In genomic region chr19:4565678-4566077, GRCm38 (mm10) we compare ENCODE assay signal across 22 mouse cellular contexts. TPM values are rescaled to one million over a fixed set of nuclear protein-coding genes. Genes with fewer than 3 reads are reported as not detected.
A peak's percentile ranks its signal among the peaks of the same experiment; 100 is the strongest.
DNase-seq lines count a peak whose midpoint lies in the region; ATAC-seq and TF ChIP-seq lines count a peak whose summit lies in the region.
"Had no signal": no experiment of that assay in that cellular context is flagged by ENCODE, and none has a peak within 500 bp of the region (broad histone marks: within the 10 kb centered on the region; RNA-seq: fewer than 3 reads in every experiment).

No protein-coding gene starts in this region.

- ATAC-seq in liver, embryonic 12.5 days, result peak; percentile 48
- peak; percentile 31 for ATAC-seq in liver, embryonic 16.5 days (ENCODE audit: low read depth)
- ATAC-seq in CD4-positive, CD25-positive, alpha-beta regulatory T cell, adult 4 months, result no peak
- ATAC-seq: forebrain, embryonic 15.5 days; hindbrain, postnatal 0 days had no signal

- no peaks in the 10 kb centered on the region for H3K27me3 ChIP-seq in kidney, adult 2 months (replicated peaks; ENCODE audit: control insufficient read depth, insufficient read depth, low read length)
- no peaks in the 10 kb centered on the region for H3K27me3 ChIP-seq in liver, embryonic 12.5 days (replicated peaks)
- no peaks in the 10 kb centered on the region for H3K27me3 ChIP-seq in liver, embryonic 16.5 days (ENCODE audit: control insufficient read depth, insufficient read depth, low read depth, low read length)
- H3K27me3 ChIP-seq: forebrain, embryonic 15.5 days; hindbrain, embryonic 12.5 days had no signal

- peak; percentile 47 for DNase-seq in kidney, adult 2 months
- no peak for DNase-seq in kidney, adult 8-10 months
- no peak for DNase-seq in layer of hippocampus, postnatal 25 days (ENCODE audit: extremely low spot score in 1 of 2, low spot score in 1 of 2)
- DNase-seq in left cerebral cortex, postnatal 14 days (ENCODE audit: low spot score in 2 of 2), result no peak
- DNase-seq: adrenal gland, postnatal 10 days; B cell, adult 2 months; cerebellum, adult 11-12 months; cerebellum, adult 9-11 months; cerebellum, postnatal 36 days; heart, adult 18-20 months; heart, postnatal 10 days; heart, postnatal 4 days had no signal

- H3K36me3 ChIP-seq in kidney, adult 2 months (ENCODE audit: control insufficient read depth, insufficient read depth, low read length), result no peaks in the 10 kb centered on the region
- H3K36me3 ChIP-seq in liver, embryonic 12.5 days, result no peaks in the 10 kb centered on the region
- H3K36me3 ChIP-seq in liver, embryonic 16.5 days (ENCODE audit: control insufficient read depth, insufficient read depth), result no peaks in the 10 kb centered on the region
- H3K36me3 ChIP-seq: embryonic facial prominence, embryonic 10.5 days; forebrain, embryonic 10.5 days; forebrain, embryonic 15.5 days; heart, embryonic 10.5 days; hindbrain, embryonic 12.5 days had no signal

- H3K4me1 ChIP-seq in kidney, adult 2 months (ENCODE audit: control insufficient read depth, insufficient read depth, low read length), result peaks cover 25% of the 10 kb centered on the region
- H3K4me1 ChIP-seq in liver, embryonic 12.5 days, result peaks cover 93% of the 10 kb centered on the region
- H3K4me1 ChIP-seq in liver, embryonic 16.5 days (ENCODE audit: control insufficient read depth, low read depth, low read length), result peaks cover 79% of the 10 kb centered on the region
- H3K4me1 ChIP-seq: forebrain, embryonic 10.5 days; hindbrain, embryonic 12.5 days had no signal

- no peak overlapping the region for H3K4me3 ChIP-seq in kidney, adult 2 months (ENCODE audit: insufficient read depth, low read depth, low read length)
- H3K4me3 ChIP-seq in liver, embryonic 12.5 days, result no peak overlapping the region
- no peak overlapping the region for H3K4me3 ChIP-seq in liver, embryonic 16.5 days (ENCODE audit: low read depth, low read length)
- H3K4me3 ChIP-seq: embryonic facial prominence, embryonic 10.5 days; erythroblast, embryonic 14.5 days; forebrain, embryonic 10.5 days; forebrain, embryonic 15.5 days; heart, embryonic 10.5 days; hindbrain, embryonic 12.5 days had no signal

- H3K9ac ChIP-seq in liver, embryonic 12.5 days, result peak overlapping the region; percentile 17
- H3K9ac ChIP-seq in liver, embryonic 16.5 days (ENCODE audit: low read depth, low read length), result 0 out of 2 replicates have a peak overlapping the region, but pooled peaks have one; percentile 13
- H3K9ac ChIP-seq: forebrain, embryonic 15.5 days; hindbrain, embryonic 12.5 days had no signal

- H3K27ac ChIP-seq in kidney, adult 2 months (ENCODE audit: insufficient read depth, low read depth, low read length), result no peak overlapping the region
- H3K27ac ChIP-seq in liver, embryonic 12.5 days, result peak overlapping the region; percentile 96
- peak overlapping the region; percentile 99 for H3K27ac ChIP-seq in liver, embryonic 16.5 days (ENCODE audit: low read length)
- H3K27ac ChIP-seq: embryonic facial prominence, embryonic 10.5 days; forebrain, embryonic 10.5 days; forebrain, embryonic 15.5 days; heart, embryonic 10.5 days; hindbrain, embryonic 12.5 days; hindbrain, postnatal 0 days had no signal

- intact Hi-C loops in left cerebral cortex, postnatal 14 days (cut with DNase I), result loop anchor here (10.0 kb wide), 1 partner anchor 51 kb away; the partner anchor contains the start of gene Pcx

- H3K4me2 ChIP-seq in liver, embryonic 12.5 days, result peak overlapping the region; percentile 9; the same call in 1 of the 2 replicates
- H3K4me2 ChIP-seq in liver, embryonic 16.5 days (ENCODE audit: low read depth, low read length), result no peak overlapping the region
- H3K4me2 ChIP-seq: forebrain, embryonic 15.5 days; hindbrain, embryonic 12.5 days had no signal

- TF ChIP-seq POLR2A in kidney, adult 2 months (IDR thresholded peaks at IDR 0.05; ENCODE audit: low read depth, low read length), result no peak

- no peak for TF ChIP-seq CTCF in kidney, adult 2 months (conservative IDR thresholded peaks at IDR 0.05; ENCODE audit: insufficient read depth, insufficient read length, low read depth, low read length)

- WGBS in kidney, adult 2 months, result 82% methylated on average over 5 of the region's 5 CpGs
- WGBS in liver, embryonic 12.5 days (ENCODE audit: insufficient replicate concordance), result 87% methylated on average over 5 of the region's 5 CpGs
- 92% methylated on average over 5 of the region's 5 CpGs for WGBS in liver, embryonic 16.5 days (ENCODE audit: insufficient replicate concordance)

- H3K9me3 ChIP-seq in liver, embryonic 12.5 days (replicated peaks), result no peaks in the 10 kb centered on the region
- no peaks in the 10 kb centered on the region for H3K9me3 ChIP-seq in liver, embryonic 16.5 days (replicated peaks; ENCODE audit: control insufficient read depth, low read length)
- H3K9me3 ChIP-seq: embryonic facial prominence, embryonic 10.5 days; forebrain, embryonic 10.5 days; forebrain, embryonic 15.5 days; heart, embryonic 10.5 days; hindbrain, embryonic 12.5 days had no signal

RNA-seq across cellular contexts. Expression of gene Lrfn4, which starts 49.8 kb away (rescaled TPM):
- polyA plus RNA-seq in kidney, adult 2 months (2012; rRNA removed), result 6.1 and 8.7 TPM in 2 replicates
- 2.6 and 2.7 TPM in 2 replicates for polyA plus RNA-seq in liver, embryonic 12.5 days (2016; fragmentation: Nextera tagmentation; extraction: Ambion mirVana)
- polyA plus RNA-seq in liver, embryonic 16.5 days (2015; fragmentation: Nextera tagmentation; extraction: Ambion mirVana), result 0.23 and 0.28 TPM in 2 replicates
- total RNA-seq in layer of hippocampus, postnatal 25 days (2021), result 10 to 100 TPM; 40.9 to 41.6 TPM
- polyA plus RNA-seq in CD4-positive, CD25-positive, alpha-beta regulatory T cell, adult 4 months (2017; shearing (Covaris generic)), result not detected
- 10 to 100 TPM; 59.2 to 66.1 TPM for total RNA-seq in left cerebral cortex, postnatal 14 days (2021)

RNA-seq across cellular contexts. Expression of gene Pcx, which starts 55.4 kb away (rescaled TPM):
- polyA plus RNA-seq in kidney, adult 2 months (2012; rRNA removed), result 286 and 295 TPM in 2 replicates
- polyA plus RNA-seq in liver, embryonic 12.5 days (2016; fragmentation: Nextera tagmentation; extraction: Ambion mirVana), result 34.3 and 34.8 TPM in 2 replicates
- 88.7 and 118 TPM in 2 replicates for polyA plus RNA-seq in liver, embryonic 16.5 days (2015; fragmentation: Nextera tagmentation; extraction: Ambion mirVana)
- total RNA-seq in layer of hippocampus, postnatal 25 days (2021), result 10 to 100 TPM; 66.6 to 70.6 TPM
- polyA plus RNA-seq in CD4-positive, CD25-positive, alpha-beta regulatory T cell, adult 4 months (2017; shearing (Covaris generic)), result 1 to 10 TPM in 1 of 2 experiments, under 1 TPM in 1; 0.73 to 3.6 TPM
- total RNA-seq in left cerebral cortex, postnatal 14 days (2021), result 10 to 100 TPM; 57.2 to 59.2 TPM

RNA-seq across cellular contexts. Expression of gene Rce1, which starts 59.8 kb away (rescaled TPM):
- polyA plus RNA-seq in kidney, adult 2 months (2012; rRNA removed), result 82.2 and 92.8 TPM in 2 replicates
- polyA plus RNA-seq in liver, embryonic 12.5 days (2016; fragmentation: Nextera tagmentation; extraction: Ambion mirVana), result 35.9 and 39.3 TPM in 2 replicates
- 22.5 and 23.5 TPM in 2 replicates for polyA plus RNA-seq in liver, embryonic 16.5 days (2015; fragmentation: Nextera tagmentation; extraction: Ambion mirVana)
- 10 to 100 TPM; 21.4 to 24.2 TPM for total RNA-seq in layer of hippocampus, postnatal 25 days (2021)
- polyA plus RNA-seq in CD4-positive, CD25-positive, alpha-beta regulatory T cell, adult 4 months (2017; shearing (Covaris generic)), result 10 to 100 TPM; 45.3 to 50.7 TPM
- total RNA-seq in left cerebral cortex, postnatal 14 days (2021), result 10 to 100 TPM; 20.4 to 20.6 TPM
